Mouse (Mus musculus) limb, embryonic 11.5 days (tissue): ENCODE results near the gene 2010300C02Rik. TPM values are rescaled to one million over a fixed set of nuclear protein-coding genes. Genes with fewer than 3 reads are reported as not detected.

Experiments
- ATAC-seq: fragments of 200-750 bp; cut with Nextera tagmentation; 2 replicates; pipeline ENCODE4 v1.8.0; 2017; ENCODE audit warnings: low read depth; ENCODE audit not compliant: insufficient number of reproducible peaks, low FRiP score, low TSS enrichment
- DNase-seq: peaks from one replicate; pipeline ENCODE4 v3.0.0-alpha.2; 2015; ENCODE audit warnings: low spot score
- H3K27ac ChIP-seq: fragments of 300-500 bp; sonication (generic); replicated peaks from 2 replicates; pipeline ENCODE4 v1.5.1; 2014; ENCODE audit warnings: low read depth, mild to moderate bottlenecking, low read length
- H3K27me3 ChIP-seq: fragments of 300-500 bp; sonication (generic); 2 replicates; pipeline ENCODE4 v1.6.1; 2014; ENCODE audit warnings: mild to moderate bottlenecking, low read length, mixed read lengths; ENCODE audit not compliant: control insufficient read depth, insufficient read depth
- H3K36me3 ChIP-seq: fragments of 300-500 bp; sonication (generic); 2 replicates; pipeline ENCODE4 v1.6.1; 2014; ENCODE audit warnings: mild to moderate bottlenecking, low read length, moderate library complexity, mixed read lengths; ENCODE audit not compliant: control insufficient read depth, insufficient read depth
- H3K4me1 ChIP-seq: fragments of 300-500 bp; sonication (generic); 2 replicates; pipeline ENCODE4 v1.6.1; 2014; ENCODE audit warnings: low read length, mixed read lengths; ENCODE audit not compliant: control insufficient read depth, insufficient read depth
- H3K4me2 ChIP-seq: fragments of 300-500 bp; sonication (generic); 2 replicates; pipeline ENCODE4 v1.6.1; 2014; ENCODE audit warnings: low read depth, mild to moderate bottlenecking, moderate library complexity; ENCODE audit not compliant: severe bottlenecking
- H3K4me3 ChIP-seq: fragments of 300-500 bp; sonication (generic); 2 replicates; pipeline ENCODE4 v1.5.1; 2014; ENCODE audit warnings: low read depth, low read length
- H3K9ac ChIP-seq: fragments of 300-500 bp; sonication (generic); 2 replicates; pipeline ENCODE4 v1.6.1; 2014; ENCODE audit warnings: mild to moderate bottlenecking, low read length
- H3K9me3 ChIP-seq: fragments of 300-500 bp; sonication (generic); 2 replicates; pipeline ENCODE4 v1.6.1; 2016; ENCODE audit warnings: low read length; ENCODE audit not compliant: control insufficient read depth
- WGBS: fragments of 180-500 bp; shearing (Covaris S2); extraction: QIAGEN DNeasy Blood & Tissue Kit; methylation state at CpG from one replicate; pipeline ENCODE4 v1.1.7; 2014; 5-methylcytosine and 5-hydroxymethylcytosine counted together
- polyA plus RNA-seq: library from polyadenylated mRNA; unstranded; fragments of >200 nt; fragmentation: Nextera tagmentation; extraction: Ambion mirVana; gene quantifications from 2 replicates; pipeline ENCODE4 v1.2.1, GENCODE M21; 2014

2010300C02Rik gene
- polyA plus RNA-seq, 1 experiment from 2014 or later: 0.89 TPM

DNA sequence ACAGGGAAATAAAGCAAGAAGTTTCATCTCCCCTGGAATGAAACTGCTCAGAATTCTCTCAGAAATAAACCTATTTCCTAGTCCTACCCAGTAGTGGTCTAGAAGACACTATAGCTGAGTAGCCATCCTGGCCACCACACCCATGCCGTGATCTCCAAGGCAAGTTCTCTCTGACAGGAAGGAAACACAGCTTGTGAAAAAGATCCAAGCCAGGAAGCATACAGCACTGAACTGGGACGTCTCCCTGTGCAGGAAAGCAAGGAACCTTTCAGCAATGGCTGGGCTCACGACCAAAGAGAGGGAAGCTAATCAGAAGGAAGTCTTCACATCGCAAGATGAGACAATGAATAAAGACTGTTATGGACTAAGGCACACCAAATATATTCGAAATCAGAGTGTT, 86.4 kb downstream of the 2010300C02Rik start:
- H3K4me1 ChIP-seq: no peaks in the 10 kb centered on the region
- H3K27ac ChIP-seq: no peak overlapping the region
- no peaks in the 10 kb centered on the region for H3K27me3 ChIP-seq
- no peak overlapping the region for H3K4me3 ChIP-seq
- no peak overlapping the region for H3K9ac ChIP-seq
- no peak for DNase-seq
- WGBS: 78% methylated on average over 5 of the region's 5 CpGs
- H3K9me3 ChIP-seq: no peaks in the 10 kb centered on the region
- H3K36me3 ChIP-seq: no peaks in the 10 kb centered on the region
- ATAC-seq: no peak
- H3K4me2 ChIP-seq: no peak overlapping the region

DNA sequence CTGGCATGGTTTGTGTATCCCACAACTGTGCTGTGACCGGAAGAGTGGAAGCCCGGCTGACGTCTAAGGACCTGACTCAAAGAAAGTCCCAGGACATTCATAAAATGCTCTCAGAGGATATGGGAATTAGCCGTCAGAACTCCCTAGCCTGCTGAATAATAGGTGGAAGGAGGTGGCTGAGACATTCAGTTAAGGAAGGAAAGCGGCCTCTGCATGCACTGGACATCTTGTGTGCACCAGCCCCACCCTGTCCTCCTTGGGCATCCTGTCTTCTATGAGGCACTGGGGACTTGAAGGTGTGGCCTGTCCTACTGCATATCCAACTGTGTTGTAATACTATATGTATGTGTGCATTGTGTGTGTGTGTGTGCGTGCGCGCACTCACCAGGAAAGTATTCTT, 87.5 kb downstream of the 2010300C02Rik start:
- DNase-seq (no peak), ATAC-seq (no peak)
- no peak overlapping the region for H3K9ac ChIP-seq
- no peaks in the 10 kb centered on the region for H3K9me3 ChIP-seq
- no peaks in the 10 kb centered on the region for H3K4me1 ChIP-seq
- H3K27ac ChIP-seq: no peak overlapping the region
- no peak overlapping the region for H3K4me2 ChIP-seq
- no peaks in the 10 kb centered on the region for H3K27me3 ChIP-seq
- WGBS: 87% methylated on average over 8 of the region's 8 CpGs
- no peak overlapping the region for H3K4me3 ChIP-seq
- no peaks in the 10 kb centered on the region for H3K36me3 ChIP-seq

DNA sequence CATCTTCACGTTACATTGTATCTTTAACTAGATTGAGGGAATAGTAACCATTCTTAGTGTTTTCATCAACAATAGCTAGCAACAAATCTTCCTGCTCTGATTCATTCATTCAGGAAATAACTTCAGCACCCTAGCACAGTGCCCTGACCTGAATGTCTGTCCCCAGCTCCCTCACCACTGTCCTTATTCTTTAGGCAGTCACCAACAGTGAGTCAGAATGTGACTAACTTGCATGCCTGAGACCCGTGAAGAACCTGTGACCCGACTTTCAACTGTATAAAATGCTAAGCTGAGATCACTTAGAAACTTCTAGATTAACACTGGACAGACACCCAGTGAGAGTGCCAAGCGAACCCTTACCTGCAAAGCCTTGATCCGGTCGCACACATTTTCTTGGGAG, 88.4 kb downstream of the 2010300C02Rik start:
- Histone ChIP-seq H3K9ac (no peak overlapping the region), H3K9me3 (no peaks in the 10 kb centered on the region), H3K4me1 (no peaks in the 10 kb centered on the region), H3K4me3 (no peak overlapping the region), H3K27ac (no peak overlapping the region), H3K27me3 (no peaks in the 10 kb centered on the region), H3K36me3 (no peaks in the 10 kb centered on the region), H3K4me2 (no peak overlapping the region)
- WGBS: 89% methylated on average over 6 of the region's 6 CpGs
- ATAC-seq: no peak
- DNase-seq: no peak

DNA sequence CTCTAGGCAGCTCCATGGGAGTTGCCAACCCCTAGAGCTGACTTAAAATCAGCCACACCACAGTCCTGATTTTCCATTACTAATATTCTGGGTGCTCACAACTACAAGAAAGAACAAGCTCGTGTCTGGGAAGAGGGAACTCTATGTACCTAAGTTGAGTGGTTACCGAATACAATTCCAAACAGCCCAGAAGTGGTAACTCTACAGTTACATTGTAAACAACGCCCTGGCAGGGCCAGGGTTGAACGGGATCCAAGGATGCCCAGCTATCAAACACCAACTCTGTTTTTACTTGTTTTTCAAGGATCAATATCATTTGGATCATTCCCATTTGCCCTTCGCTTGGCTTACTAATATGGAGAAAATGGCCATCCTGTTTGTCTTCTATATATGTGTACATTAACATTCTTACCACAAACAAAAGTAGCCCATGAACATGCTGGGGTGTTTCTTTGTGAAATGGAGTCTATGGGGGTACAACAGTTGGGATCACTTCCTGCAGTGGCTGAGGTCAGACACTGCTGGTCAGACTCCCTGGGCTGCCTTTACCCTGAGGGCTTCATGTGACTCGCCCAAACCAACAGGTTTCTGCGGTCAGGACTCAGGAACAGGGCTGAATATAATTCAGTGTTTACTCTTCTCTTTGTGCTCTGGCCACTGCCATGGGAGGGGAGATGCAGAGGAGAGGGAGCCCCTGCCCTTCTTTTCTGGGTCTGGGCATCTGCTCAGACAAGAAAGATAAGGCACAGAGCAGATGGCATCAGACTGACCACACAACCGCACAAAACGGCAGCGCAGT, 89.3 kb downstream of the 2010300C02Rik start:
- 88% methylated on average over 10 of the region's 10 CpGs for WGBS
- ATAC-seq (no peak), DNase-seq (no peak)
- H3K4me1 ChIP-seq: no peaks in the 10 kb centered on the region
- H3K4me3 ChIP-seq: no peak overlapping the region
- no peaks in the 10 kb centered on the region for H3K27me3 ChIP-seq
- no peak overlapping the region for H3K9ac ChIP-seq
- H3K9me3 ChIP-seq: no peaks in the 10 kb centered on the region
- no peaks in the 10 kb centered on the region for H3K36me3 ChIP-seq
- H3K27ac ChIP-seq: no peak overlapping the region
- H3K4me2 ChIP-seq: no peak overlapping the region

DNA sequence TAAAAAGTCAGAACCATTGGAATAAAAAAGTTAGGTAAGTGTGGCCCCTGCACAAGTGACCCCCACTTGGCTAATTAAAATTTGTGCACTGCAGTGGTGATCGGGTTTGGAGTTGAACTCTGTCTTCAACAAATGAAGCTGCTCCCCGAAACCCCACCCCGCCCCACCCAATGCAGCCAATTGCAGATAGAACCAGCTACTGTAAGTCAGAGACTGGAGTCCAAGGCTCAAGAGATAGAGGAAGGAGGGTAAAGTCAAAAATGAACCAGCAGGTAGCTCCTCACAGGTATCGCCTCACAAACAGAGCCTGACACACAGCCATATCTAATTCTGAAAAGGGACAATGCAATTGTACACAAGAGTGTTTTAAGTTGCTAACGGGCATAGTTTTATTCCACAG, 90.0 kb downstream of the 2010300C02Rik start:
- H3K4me1 ChIP-seq: no peaks in the 10 kb centered on the region
- H3K9ac ChIP-seq: no peak overlapping the region
- H3K27me3 ChIP-seq: no peaks in the 10 kb centered on the region
- WGBS: 95% methylated on average over 5 of the region's 5 CpGs
- H3K4me2 ChIP-seq: no peak overlapping the region
- no peak overlapping the region for H3K4me3 ChIP-seq
- H3K27ac ChIP-seq: no peak overlapping the region
- no peaks in the 10 kb centered on the region for H3K9me3 ChIP-seq
- H3K36me3 ChIP-seq: no peaks in the 10 kb centered on the region
- ATAC-seq (no peak), DNase-seq (no peak)

DNA sequence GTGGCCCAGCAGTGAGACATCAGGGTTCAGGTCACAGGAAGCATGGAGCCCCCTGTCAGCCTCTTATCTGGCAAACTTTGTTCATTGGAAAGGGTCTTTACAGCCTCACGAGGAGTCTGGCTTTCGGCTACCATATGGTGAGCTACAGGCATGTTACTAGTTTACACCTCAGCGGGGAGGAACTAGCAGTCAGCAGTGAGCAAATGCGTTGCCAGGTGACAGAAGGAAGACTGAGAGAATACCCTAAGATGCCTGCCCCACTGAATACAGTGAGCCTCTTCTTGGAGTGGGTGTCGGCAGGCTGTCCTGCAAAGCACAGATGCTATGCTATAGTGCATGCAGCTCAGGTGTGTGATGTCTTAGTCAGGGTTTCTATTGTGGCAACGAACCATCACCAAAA, 91.1 kb downstream of the 2010300C02Rik start:
- Histone ChIP-seq H3K36me3 (no peaks in the 10 kb centered on the region), H3K27ac (no peak overlapping the region), H3K4me1 (no peaks in the 10 kb centered on the region), H3K9me3 (no peaks in the 10 kb centered on the region), H3K27me3 (no peaks in the 10 kb centered on the region), H3K9ac (no peak overlapping the region), H3K4me2 (no peak overlapping the region), H3K4me3 (no peak overlapping the region)
- DNase-seq: no peak
- WGBS: 35% methylated on average over 6 of the region's 6 CpGs
- no peak for ATAC-seq

DNA sequence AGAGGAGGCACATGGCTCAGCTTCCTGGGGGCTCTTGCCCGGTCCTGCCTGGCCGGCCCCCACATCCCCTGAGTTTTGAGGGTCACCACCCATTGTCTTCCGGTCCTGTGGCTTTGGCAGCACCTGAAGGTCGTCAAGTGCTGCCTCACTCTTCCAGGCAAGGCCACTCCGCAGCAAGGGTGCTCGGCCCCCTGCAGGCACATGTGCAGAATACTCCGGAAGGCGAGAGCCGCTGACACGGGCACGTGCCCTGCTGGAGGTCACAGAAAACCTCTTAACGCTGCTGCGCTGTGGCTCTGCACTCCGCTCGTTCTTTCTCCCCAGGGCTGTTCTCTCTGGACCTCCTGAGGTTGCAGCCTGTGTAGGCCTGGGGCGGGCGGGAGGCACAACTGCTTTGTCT, 95.7 kb downstream of the 2010300C02Rik start:
- Histone ChIP-seq H3K4me1 (no peaks in the 10 kb centered on the region), H3K4me3 (no peak overlapping the region), H3K36me3 (no peaks in the 10 kb centered on the region), H3K9ac (no peak overlapping the region), H3K27me3 (no peaks in the 10 kb centered on the region), H3K4me2 (no peak overlapping the region), H3K9me3 (no peaks in the 10 kb centered on the region), H3K27ac (no peak overlapping the region)
- 87% methylated on average over 17 of the region's 17 CpGs for WGBS
- ATAC-seq (no peak), DNase-seq (no peak)

DNA sequence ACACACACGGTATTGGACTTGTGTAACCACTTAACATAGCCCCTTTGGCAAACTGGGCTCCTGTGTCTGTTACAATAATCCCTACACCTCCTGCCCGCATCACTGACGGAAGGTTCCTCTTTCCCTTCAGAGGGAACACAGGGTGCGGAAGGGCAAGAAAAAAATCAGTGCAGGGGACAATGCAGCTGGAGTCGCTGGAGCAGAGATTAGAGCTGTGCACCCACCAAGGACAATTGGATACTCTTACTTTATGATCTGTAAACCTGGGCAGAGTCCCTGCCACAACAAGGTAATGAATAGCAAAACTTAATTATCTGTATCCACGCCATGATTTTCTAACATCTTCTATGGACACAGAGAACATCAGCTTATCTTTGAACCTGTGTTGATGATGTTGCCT, 97.8 kb downstream of the 2010300C02Rik start:
- no peak overlapping the region for H3K9ac ChIP-seq
- no peak overlapping the region for H3K4me2 ChIP-seq
- ATAC-seq (no peak), DNase-seq (no peak)
- no peaks in the 10 kb centered on the region for H3K9me3 ChIP-seq
- H3K27me3 ChIP-seq: no peaks in the 10 kb centered on the region
- H3K27ac ChIP-seq: no peak overlapping the region
- WGBS: 85% methylated on average over 6 of the region's 6 CpGs
- H3K4me1 ChIP-seq: no peaks in the 10 kb centered on the region
- no peak overlapping the region for H3K4me3 ChIP-seq
- H3K36me3 ChIP-seq: no peaks in the 10 kb centered on the region

DNA sequence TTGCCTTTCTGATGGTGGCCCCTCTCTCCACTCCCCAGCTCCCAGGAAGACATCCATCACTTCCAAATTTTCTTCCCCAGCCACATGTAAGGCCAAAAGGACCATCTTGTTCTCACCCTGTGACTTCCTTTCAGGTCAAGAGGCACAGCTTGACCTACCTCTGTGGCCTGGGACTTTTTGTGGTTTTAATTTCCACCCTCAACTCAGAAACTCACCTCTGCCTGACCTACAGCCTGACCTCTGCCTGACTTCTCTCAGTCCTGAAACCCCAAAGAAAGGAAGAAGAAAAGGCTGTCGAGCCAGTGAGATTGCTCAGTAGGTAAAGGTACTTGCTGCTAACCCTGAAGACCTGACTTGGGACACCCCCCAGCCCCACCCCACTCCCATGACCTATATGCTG, 100.3 kb downstream of the 2010300C02Rik start:
- no peak overlapping the region for H3K4me2 ChIP-seq
- no peak overlapping the region for H3K27ac ChIP-seq
- no peak overlapping the region for H3K9ac ChIP-seq
- H3K27me3 ChIP-seq: no peaks in the 10 kb centered on the region
- DNase-seq (no peak), ATAC-seq (no peak)
- no peaks in the 10 kb centered on the region for H3K36me3 ChIP-seq
- H3K4me3 ChIP-seq: no peak overlapping the region
- H3K4me1 ChIP-seq: 0 out of 2 replicates have a peak, but pooled peaks cover 5% of the 10 kb centered on the region
- no peaks in the 10 kb centered on the region for H3K9me3 ChIP-seq
- 35% methylated on average over 1 of the region's 1 CpGs for whole genome bisulfite sequencing
